Mouse (Mus musculus) MEL (cell line): ENCODE measurements around the gene Ubac2. TPM values are rescaled to one million over a fixed set of nuclear protein-coding genes. Genes with fewer than 3 reads are reported as not detected.
A peak's percentile ranks its signal among the peaks of the same experiment; 100 is the strongest.

Experiments used
- DNase-seq: peaks from one replicate; pipeline ENCODE4 v3.0.0; 2011; ENCODE audit warnings: low read depth, low spot score
- H3K27ac ChIP-seq: 2 replicates; pipeline ENCODE4 v1.5.1; 2012; ENCODE audit warnings: low read depth, mild to moderate bottlenecking, control low read depth, low read length, moderate library complexity; ENCODE audit not compliant: control insufficient read depth
- H3K27me3 ChIP-seq, 2 experiments: fragments of 150-350 bp in 1 of 2; sonication (generic) in 1 of 2; 2 replicates each; pipeline ENCODE4 v1.6.1; 2012; ENCODE audit warnings: low read length in 2 of 2, mild to moderate bottlenecking in 2 of 2, improper control_type of control experiment in 1 of 2, moderate library complexity in 1 of 2; ENCODE audit not compliant: insufficient read depth in 2 of 2, control insufficient read depth in 1 of 2
- H3K36me3 ChIP-seq, 2 experiments: 2 replicates each; pipeline ENCODE4 v1.6.1; 2012 to 2014; ENCODE audit warnings: low read length in 2 of 2, improper control_type of control experiment in 1 of 2, inconsistent platforms in 1 of 2, mild to moderate bottlenecking in 1 of 2; ENCODE audit not compliant: insufficient read depth in 2 of 2, control insufficient read depth in 1 of 2
- H3K4me1 ChIP-seq, 2 experiments: fragments of 150-350 bp in 1 of 2; sonication (generic) in 1 of 2; 2 replicates each; pipeline ENCODE4 v1.6.1; 2012; ENCODE audit warnings: low read length in 2 of 2, improper control_type of control experiment in 1 of 2, mild to moderate bottlenecking in 1 of 2; ENCODE audit not compliant: insufficient read depth in 2 of 2, control insufficient read depth in 1 of 2
- H3K4me3 ChIP-seq, 2 experiments: fragments of 150-350 bp in 1 of 2; sonication (generic) in 1 of 2; 2 replicates each; pipeline ENCODE4 v1.5.1; 2012; ENCODE audit warnings: low read depth in 2 of 2, low read length in 2 of 2, mild to moderate bottlenecking in 2 of 2, moderate library complexity in 2 of 2, control low read depth in 1 of 2, improper control_type of control experiment in 1 of 2; ENCODE audit not compliant: control insufficient read depth in 1 of 2, insufficient read depth in 1 of 2
- H3K79me2 ChIP-seq: 2 replicates; pipeline ENCODE4 v1.6.1; 2012; ENCODE audit warnings: mild to moderate bottlenecking, low read length, moderate library complexity; ENCODE audit not compliant: control insufficient read depth, poor library complexity, insufficient read depth
- H3K9ac ChIP-seq: 2 replicates; pipeline ENCODE4 v1.6.1; 2012; ENCODE audit warnings: low read depth, mild to moderate bottlenecking, control low read depth, low read length, moderate library complexity; ENCODE audit not compliant: control insufficient read depth, poor library complexity, severe bottlenecking
- H3K9me3 ChIP-seq: fragments of 150-350 bp; sonication (generic); replicated peaks from 2 replicates; pipeline ENCODE4 v1.6.1; 2012; ENCODE audit warnings: mild to moderate bottlenecking, low read length, improper control_type of control experiment, moderate library complexity; ENCODE audit not compliant: insufficient read depth
- BHLHE40 ChIP-seq: IDR thresholded peaks from 2 replicates; pipeline ENCODE4 v1.6.1; 2012; ENCODE audit warnings: low read depth, mild to moderate bottlenecking, inconsistent platforms, low read length, improper control_type of control experiment, borderline replicate concordance
- CHD1 ChIP-seq: IDR thresholded peaks from 2 replicates; pipeline ENCODE4 v1.6.1; 2012; ENCODE audit warnings: low read depth, mild to moderate bottlenecking, inconsistent platforms, low read length, improper control_type of control experiment
- CHD2 ChIP-seq: IDR thresholded peaks from 2 replicates; pipeline ENCODE4 v1.6.1; 2011; ENCODE audit warnings: low read length, improper control_type of control experiment
- E2F4 ChIP-seq: IDR thresholded peaks from 2 replicates; pipeline ENCODE4 v1.6.1; 2011; ENCODE audit warnings: low read depth, low read length, improper control_type of control experiment, borderline replicate concordance
- ELF1 ChIP-seq: IDR thresholded peaks from 2 replicates; pipeline ENCODE4 v1.6.1; 2014; ENCODE audit warnings: low read depth, mild to moderate bottlenecking, inconsistent platforms, low read length, improper control_type of control experiment, moderate library complexity
- EP300 ChIP-seq, 2 experiments: IDR thresholded peaks; 2 replicates each; pipeline ENCODE4 v1.6.1; 2011; ENCODE audit warnings: improper control_type of control experiment in 2 of 2, low read length in 2 of 2, low read depth in 1 of 2, mild to moderate bottlenecking in 1 of 2
- ETS1 ChIP-seq: IDR thresholded peaks from 2 replicates; pipeline ENCODE4 v1.6.1; 2012; ENCODE audit warnings: low read depth, mild to moderate bottlenecking, inconsistent platforms, low read length, improper control_type of control experiment, moderate library complexity
- GABPA ChIP-seq: IDR thresholded peaks from 2 replicates; pipeline ENCODE4 v1.6.1; 2012; ENCODE audit warnings: low read depth, mild to moderate bottlenecking, inconsistent platforms, low read length, improper control_type of control experiment, moderate library complexity
- HCFC1 ChIP-seq: IDR thresholded peaks from 2 replicates; pipeline ENCODE4 v1.6.1; 2012; ENCODE audit warnings: low read depth, mild to moderate bottlenecking, inconsistent platforms, low read length, improper control_type of control experiment, moderate library complexity
- JUND ChIP-seq: IDR thresholded peaks from 2 replicates; pipeline ENCODE4 v1.6.1; 2011; ENCODE audit warnings: low read depth, mild to moderate bottlenecking, improper control_type of control experiment, low read length
- KAT2A ChIP-seq: conservative IDR thresholded peaks from 2 replicates; pipeline ENCODE4 v1.6.1; 2012; ENCODE audit warnings: low read depth, low read length, improper control_type of control experiment, inconsistent platforms
- MAFK ChIP-seq: IDR thresholded peaks from 2 replicates; pipeline ENCODE4 v1.6.1; 2011; ENCODE audit warnings: low read depth, mild to moderate bottlenecking, low read length, improper control_type of control experiment, borderline replicate concordance
- MAX ChIP-seq: IDR thresholded peaks from 2 replicates; pipeline ENCODE4 v1.6.1; 2011; ENCODE audit warnings: low read length, improper control_type of control experiment
- MAZ ChIP-seq: IDR thresholded peaks from 2 replicates; pipeline ENCODE4 v1.6.1; 2012; ENCODE audit warnings: low read depth, mild to moderate bottlenecking, inconsistent platforms, low read length, improper control_type of control experiment
- MEF2A ChIP-seq: IDR thresholded peaks from 2 replicates; pipeline ENCODE4 v1.6.1; 2014; ENCODE audit warnings: low read depth, mild to moderate bottlenecking, inconsistent platforms, low read length, improper control_type of control experiment; ENCODE audit not compliant: poor library complexity, insufficient replicate concordance, severe bottlenecking; ENCODE audit errors: extremely low read depth
- MXI1 ChIP-seq: IDR thresholded peaks from 2 replicates; pipeline ENCODE4 v1.6.1; 2011; ENCODE audit warnings: mild to moderate bottlenecking, low read depth, low read length, improper control_type of control experiment
- MYB ChIP-seq: IDR thresholded peaks from 2 replicates; pipeline ENCODE4 v1.6.1; 2011; ENCODE audit warnings: mild to moderate bottlenecking, low read depth, low read length, improper control_type of control experiment
- MYC ChIP-seq: IDR thresholded peaks from 2 replicates; pipeline ENCODE4 v1.6.1; 2011; ENCODE audit warnings: low read depth, mild to moderate bottlenecking, low read length, improper control_type of control experiment, moderate library complexity
- NELFE ChIP-seq: IDR thresholded peaks from 2 replicates; pipeline ENCODE4 v1.6.1; 2011; ENCODE audit warnings: low read depth, low read length, improper control_type of control experiment
- NRF1 ChIP-seq: IDR thresholded peaks from 2 replicates; pipeline ENCODE4 v1.6.1; 2014; ENCODE audit warnings: low read depth, mild to moderate bottlenecking, inconsistent platforms, low read length, improper control_type of control experiment, moderate library complexity; ENCODE audit not compliant: poor library complexity, insufficient read depth, severe bottlenecking
- POLR2AphosphoS2 ChIP-seq: IDR thresholded peaks from 2 replicates; pipeline ENCODE4 v1.6.1; 2011; ENCODE audit warnings: low read length, improper control_type of control experiment
- RAD21 ChIP-seq: IDR thresholded peaks from 2 replicates; pipeline ENCODE4 v1.6.1; 2011; ENCODE audit warnings: mild to moderate bottlenecking, low read depth, low read length, improper control_type of control experiment
- RCOR1 ChIP-seq: IDR thresholded peaks from 2 replicates; pipeline ENCODE4 v1.6.1; 2012; ENCODE audit warnings: low read depth, mild to moderate bottlenecking, inconsistent platforms, low read length, improper control_type of control experiment
- SIN3A ChIP-seq: IDR thresholded peaks from 2 replicates; pipeline ENCODE4 v1.6.1; 2012; ENCODE audit warnings: low read length, improper control_type of control experiment, inconsistent platforms
- SMC3 ChIP-seq: IDR thresholded peaks from 2 replicates; pipeline ENCODE4 v1.6.1; 2011; ENCODE audit warnings: low read depth, low read length, improper control_type of control experiment
- TAL1 ChIP-seq: IDR thresholded peaks from 2 replicates; pipeline ENCODE4 v1.6.1; 2012; ENCODE audit warnings: mild to moderate bottlenecking, inconsistent platforms, low read length, moderate library complexity, mixed read lengths
- TBP ChIP-seq: IDR thresholded peaks from 2 replicates; pipeline ENCODE4 v1.8.0; 2011; ENCODE audit warnings: low read depth, low read length, improper control_type of control experiment
- TCF12 ChIP-seq: IDR thresholded peaks from 2 replicates; pipeline ENCODE4 v1.6.1; 2014; ENCODE audit warnings: low read depth, mild to moderate bottlenecking, inconsistent platforms, low read length, improper control_type of control experiment, moderate library complexity
- UBTF ChIP-seq: IDR thresholded peaks from 2 replicates; pipeline ENCODE4 v1.6.1; 2012; ENCODE audit warnings: low read depth, mild to moderate bottlenecking, inconsistent platforms, low read length, improper control_type of control experiment, moderate library complexity, borderline replicate concordance; ENCODE audit not compliant: insufficient read depth
- USF1 ChIP-seq: IDR thresholded peaks from 2 replicates; pipeline ENCODE4 v1.6.1; 2014; ENCODE audit warnings: low read depth, mild to moderate bottlenecking, inconsistent platforms, low read length, improper control_type of control experiment, moderate library complexity
- USF2 ChIP-seq, 2 experiments: IDR thresholded peaks; 2 replicates each; pipeline ENCODE4 v1.6.1; 2011 to 2012; ENCODE audit warnings: improper control_type of control experiment in 2 of 2, low read length in 2 of 2, borderline replicate concordance in 1 of 2, inconsistent platforms in 1 of 2, low read depth in 1 of 2, mild to moderate bottlenecking in 1 of 2; ENCODE audit not compliant: insufficient read depth in 1 of 2
- ZC3H11A ChIP-seq: IDR thresholded peaks from 2 replicates; pipeline ENCODE4 v1.6.1; 2012; ENCODE audit warnings: low read depth, mild to moderate bottlenecking, inconsistent platforms, low read length, improper control_type of control experiment
- ZKSCAN1 ChIP-seq: IDR thresholded peaks from 2 replicates; pipeline ENCODE4 v1.6.1; 2012; ENCODE audit warnings: low read depth, mild to moderate bottlenecking, inconsistent platforms, low read length, improper control_type of control experiment, moderate library complexity
- ZMIZ1 ChIP-seq: IDR thresholded peaks from 2 replicates; pipeline ENCODE4 v1.6.1; 2012; ENCODE audit warnings: low read depth, mild to moderate bottlenecking, inconsistent platforms, low read length, improper control_type of control experiment, moderate library complexity
- ZNF384 ChIP-seq: IDR thresholded peaks from 2 replicates; pipeline ENCODE4 v1.6.1; 2012; ENCODE audit warnings: low read depth, mild to moderate bottlenecking, inconsistent platforms, low read length, improper control_type of control experiment
- polyA plus RNA-seq, 2 experiments: library from polyadenylated mRNA; stranded (reverse) in 1 of 2; unstranded in 1 of 2; fragments of >175 nt in 1 of 2; fragments of >200 nt in 1 of 2; gene quantifications; 2 replicates each; pipeline versions ENCODE4 v1.2.1 to v1.2.4; 2012; ENCODE audit warnings: low replicate concordance in 2 of 2, low read depth in 1 of 2; ENCODE audit not compliant: insufficient read length in 2 of 2, insufficient read depth in 1 of 2, missing spikeins in 1 of 2
- total RNA-seq: library from RNA; depleted of rRNA; stranded (reverse); fragments of 300-350 nt; gene quantifications from 2 replicates; pipeline ENCODE4 v1.2.3, GENCODE M21; 2012

Ubac2 gene
- total and polyA plus RNA-seq, 3 experiments, result 32.9 to 44.8 TPM; not detected in 1

GRCm38 (mm10) chr14:122068801-122069695 lies 190.6 kb downstream of the Ubac2 start:
- H3K79me2 ChIP-seq, result no peaks in the 10 kb centered on the region
- peaks cover 0 to 6% of the 10 kb centered on the region in 2 experiments; a peak in 2 of 4 replicates for H3K36me3 ChIP-seq
- H3K27me3 ChIP-seq, result no peaks in the 10 kb centered on the region
- no peak overlapping the region for H3K4me3 ChIP-seq
- no peak overlapping the region for H3K9ac ChIP-seq
- no peak overlapping the region for H3K27ac ChIP-seq
- no peaks in the 10 kb centered on the region for H3K9me3 ChIP-seq
- peak; percentile 44 for DNase-seq
- peaks cover 9 to 21% of the 10 kb centered on the region in 2 experiments for H3K4me1 ChIP-seq
- TF ChIP-seq JUND (no peak), ZMIZ1 (no peak), MAX (no peak), ELF1 (no peak), MYC (no peak), MYB (no peak), SMC3 (no peak), CHD2 (no peak), MAZ (no peak), UBTF (no peak), KAT2A (no peak), ZC3H11A (no peak), TBP (no peak), ZKSCAN1 (no peak), TAL1 (no peak), RAD21 (no peak), NELFE (no peak), TCF12 (peak; percentile 50), SIN3A (peak; percentile 68), ETS1 (peak; percentile 80), MXI1 (0 out of 2 replicates have a peak, but pooled peaks have one; percentile 27), NRF1 (no peak), BHLHE40 (peak; percentile 87), CHD1 (no peak), USF1 (peak; percentile 15; the same call in 1 of the 2 replicates), GABPA (no peak), POLR2AphosphoS2 (no peak), MAFK (no peak), MEF2A (no peak), E2F4 (no peak), USF2 (IDR thresholded peaks at IDR 0.05; ENCODE audit: borderline replicate concordance in 1 of 2, insufficient read depth in 1 of 2, low read depth in 1 of 2, low read length in 2 of 2) (no peak), HCFC1 (no peak), RCOR1 (0 out of 2 replicates have a peak, but pooled peaks have one; percentile 42), EP300 (IDR thresholded peaks at IDR 0.05; ENCODE audit: low read depth in 1 of 2, low read length in 2 of 2) (peak; percentile 49 to 57; a peak in 3 of 4 replicates), ZNF384 (no peak)
